Mouse (Mus musculus): ENCODE data around the gene Sema5b. TPM values are rescaled to one million over a fixed set of nuclear protein-coding genes. Genes with fewer than 3 reads are reported as not detected.

Gene Sema5b
- 5.2 and 8.0 TPM in 2 replicates for polyA plus RNA-seq (2012; rRNA removed; ENCODE audit: low replicate concordance)

GRCm38 (mm10) chr16:35541117-35541641, at the start of gene Sema5b:
Gene Sema5b, plus strand, starts transcription at chr16:35541145.

Other genes with a start within 250 kb of the Sema5b start
- 22.4 and 38.5 TPM in 2 replicates for gene Sec22a, start 177.2 kb upstream of the Sema5b start, polyA plus RNA-seq (2012; rRNA removed; ENCODE audit: low replicate concordance)
- gene Pdia5, start 50.3 kb upstream of the Sema5b start, polyA plus RNA-seq (2012; rRNA removed; ENCODE audit: low replicate concordance), result 9.7 and 24.8 TPM in 2 replicates
- 40.2 and 40.7 TPM in 2 replicates for gene Dirc2, start 228.2 kb downstream of the Sema5b start, polyA plus RNA-seq (2012; rRNA removed; ENCODE audit: low replicate concordance)
- 4.6 and 6.7 TPM in 2 replicates for gene Hspbap1, start 229.2 kb downstream of the Sema5b start, polyA plus RNA-seq (2012; rRNA removed; ENCODE audit: low replicate concordance)